Comparison of ENCODE assay signal across 9 mouse cellular contexts in the genomic region with DNA sequence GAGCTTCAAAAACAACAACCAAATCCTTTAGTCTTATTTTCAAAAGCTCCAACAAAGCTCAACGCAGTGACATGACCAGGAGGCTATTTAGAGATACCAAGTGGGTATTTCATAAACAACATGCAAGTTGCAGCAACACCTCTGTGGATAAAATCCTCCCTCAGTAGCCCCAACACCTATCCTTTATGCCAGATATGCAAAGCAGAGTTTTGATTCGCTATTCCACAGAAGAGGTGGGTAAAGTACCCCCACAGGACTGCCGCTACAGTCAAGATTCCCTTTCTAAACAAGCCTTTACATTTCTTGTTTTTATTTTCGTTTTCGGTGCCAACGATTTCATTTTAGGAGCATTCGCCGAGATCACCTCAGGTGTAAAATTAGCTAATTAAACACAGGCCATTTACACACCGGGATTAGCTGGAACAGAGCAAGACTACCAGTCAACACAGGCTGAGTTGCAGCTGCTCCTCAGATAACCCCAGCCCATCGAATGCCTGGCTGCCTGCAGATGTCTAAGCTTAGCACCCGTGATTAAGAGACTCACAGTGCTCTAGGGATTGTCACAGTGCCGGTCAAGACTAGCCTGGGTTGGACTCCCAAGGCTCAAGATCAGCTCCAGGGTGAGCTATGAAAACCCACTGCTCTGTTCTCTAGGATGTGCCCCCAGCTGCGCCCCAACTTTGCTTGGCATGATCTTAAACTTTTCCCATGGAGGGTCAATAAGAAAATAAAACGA. TPM values are rescaled to one million over a fixed set of nuclear protein-coding genes. Genes with fewer than 3 reads are reported as not detected.
DNase-seq lines count a peak whose midpoint lies in the region; ATAC-seq lines count a peak whose summit lies in the region.
"Had no signal": no experiment of that assay in that cellular context is flagged by ENCODE, and none has a peak within 500 bp of the region (broad histone marks: within the 10 kb centered on the region; RNA-seq: fewer than 3 reads in every experiment).

No protein-coding gene starts in this region.

- no peaks in the 10 kb centered on the region for H3K27me3 ChIP-seq in forebrain, embryonic 15.5 days
- H3K27me3 ChIP-seq in liver, embryonic 13.5 days = peaks cover 20% of the 10 kb centered on the region
- H3K27me3 ChIP-seq: CH12.LX had no signal

- no peak overlapping the region for H3K27ac ChIP-seq in forebrain, embryonic 15.5 days (replicated peaks)
- H3K27ac ChIP-seq in liver, embryonic 13.5 days = no peak overlapping the region

- peak overlapping the region; percentile 82 for H3K4me2 ChIP-seq in forebrain, embryonic 15.5 days (replicated peaks)
- H3K4me2 ChIP-seq in liver, embryonic 13.5 days = peak overlapping the region; percentile 65

- ATAC-seq in forebrain, embryonic 15.5 days (replicated peaks) = peak; percentile 52
- ATAC-seq in liver, embryonic 13.5 days (ENCODE audit: low read depth) = no peak

- no peaks in the 10 kb centered on the region for H3K36me3 ChIP-seq in forebrain, embryonic 15.5 days
- H3K36me3 ChIP-seq in liver, embryonic 13.5 days = no peaks in the 10 kb centered on the region

- peak; percentile 31 to 46 for DNase-seq in frontal cortex, postnatal 36 days (ENCODE audit: low spot score in 2 of 2)
- no peak for DNase-seq in frontal cortex, postnatal 14 days (ENCODE audit: low spot score in 2 of 2)
- peak; percentile 22 for DNase-seq in ES-CJ7 (ENCODE audit: low read depth, low spot score)
- no peak for DNase-seq in liver, embryonic 13.5 days
- DNase-seq in telencephalon, adult 2 months (ENCODE audit: low read depth, low spot score) = peak; percentile 44
- no peak for DNase-seq in spleen, adult 18-20 months
- DNase-seq in lung, postnatal 4 days = no peak

- H3K4me3 ChIP-seq in forebrain, embryonic 15.5 days = peak overlapping the region; percentile 64
- peak overlapping the region; percentile 48 for H3K4me3 ChIP-seq in liver, embryonic 13.5 days (replicated peaks)

- no peaks in the 10 kb centered on the region for H3K9me3 ChIP-seq in forebrain, embryonic 15.5 days
- 0 out of 2 replicates have a peak, but pooled peaks cover 3% of the 10 kb centered on the region for H3K9me3 ChIP-seq in liver, embryonic 13.5 days (replicated peaks)

- peak overlapping the region; percentile 56 for H3K9ac ChIP-seq in forebrain, embryonic 15.5 days (replicated peaks)
- no peak overlapping the region for H3K9ac ChIP-seq in liver, embryonic 13.5 days

- 10% methylated on average over 14 of the region's 14 CpGs for WGBS in forebrain, embryonic 15.5 days
- 20% methylated on average over 14 of the region's 14 CpGs for WGBS in liver, embryonic 13.5 days (ENCODE audit: insufficient replicate concordance)

- H3K4me1 ChIP-seq in forebrain, embryonic 15.5 days = peaks cover 11% of the 10 kb centered on the region
- H3K4me1 ChIP-seq in liver, embryonic 13.5 days (replicated peaks) = 0 out of 2 replicates have a peak, but pooled peaks cover 4% of the 10 kb centered on the region

RNA-seq across cellular contexts. Expression of a gene that starts 0.9 kb away (rescaled TPM):
- polyA plus RNA-seq in forebrain, embryonic 15.5 days (2015; fragmentation: Nextera tagmentation; extraction: Ambion mirVana) = 1.5 and 2.2 TPM in 2 replicates
- polyA plus RNA-seq in liver, embryonic 13.5 days (2015; fragmentation: Nextera tagmentation; extraction: Ambion mirVana) = 0.07 TPM in 1 of 2 replicates, not detected in the other

Comparison
In these comparisons a context has a peak if more than half of its experiments do, and no peak if none do; other contexts are left out.
1. DNase-seq: peak in frontal cortex, postnatal 36 days (2 of 2), ES-CJ7 (single experiment) and telencephalon, adult 2 months (single experiment); none in frontal cortex, postnatal 14 days (0 of 2), liver, embryonic 13.5 days (single experiment), spleen, adult 18-20 months (0 of 2) and lung, postnatal 4 days (0 of 2).